Mouse (Mus musculus): ENCODE results near the gene Eif4a1.
A peak's percentile ranks its signal among the peaks of the same experiment; 100 is the strongest.
"Not testable (repeated sequence)": the region's sequence is repeated elsewhere in the genome, so short reads cannot be mapped to it uniquely, and the experiment has no call there.

Eif4a1 gene

DNA sequence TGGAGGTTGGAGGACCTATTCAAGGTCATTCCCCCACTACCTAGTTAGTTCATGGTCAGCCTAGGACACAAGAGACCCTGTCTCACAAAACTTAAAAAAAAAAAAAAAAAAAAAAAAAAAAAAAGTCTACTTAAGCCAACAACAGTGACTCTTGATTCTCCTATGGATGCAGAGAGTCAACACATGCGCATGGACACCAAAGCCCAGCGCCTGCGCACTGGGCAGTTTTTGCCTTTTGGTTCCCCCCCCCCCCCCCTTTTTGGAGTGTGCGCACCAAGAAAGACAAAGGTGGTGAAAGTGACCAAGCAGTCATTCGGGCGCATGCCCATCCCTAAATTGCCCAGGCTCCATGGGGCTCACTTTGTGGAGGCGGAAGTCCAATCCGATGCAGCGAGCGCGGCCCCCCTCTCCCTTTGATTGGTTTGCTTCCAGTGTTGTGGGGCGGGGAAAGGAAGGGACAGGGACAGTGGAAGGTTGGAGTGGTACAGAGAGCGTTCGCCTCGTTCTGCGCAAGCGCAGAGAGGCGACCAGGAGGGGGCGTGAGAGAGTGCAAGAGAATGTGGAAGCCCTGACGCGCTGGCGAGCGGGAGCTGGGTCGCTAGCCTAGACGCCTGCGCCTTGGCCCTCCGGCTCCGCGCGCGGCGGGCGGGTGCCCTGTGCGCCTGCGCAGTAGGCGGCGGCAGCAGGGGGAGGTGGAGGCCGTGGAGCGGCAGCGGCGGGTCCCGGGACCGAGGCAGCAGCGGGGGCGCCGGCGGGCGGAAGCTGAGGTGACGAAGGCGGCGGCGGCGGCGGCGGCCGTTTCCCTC is 39.7 kb downstream of the Eif4a1 start, which contains the start of gene Fxr2:
TSS of gene Fxr2 (plus strand) at position 707 of the 806 bp plus-strand sequence.
- peak; percentile 100 for DNase-seq

DNA sequence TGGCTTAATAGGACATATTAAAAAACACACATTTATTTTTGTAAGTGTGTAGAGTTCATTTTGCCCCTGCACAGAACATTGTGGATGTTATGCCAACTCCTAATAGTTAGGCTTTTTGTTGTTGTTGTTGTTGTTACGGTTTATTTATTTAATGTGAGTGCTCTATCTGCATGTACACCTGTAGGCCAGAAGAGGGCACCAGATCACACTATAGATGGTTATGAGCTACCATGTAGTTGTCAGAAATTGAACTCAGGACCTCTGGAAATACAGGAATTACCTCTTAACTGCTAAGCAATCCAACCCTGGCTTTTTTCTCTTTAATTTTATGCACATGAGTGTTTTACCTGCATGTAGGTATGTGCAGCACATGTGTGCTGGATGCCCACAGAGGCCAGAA is 42.4 kb downstream of the Eif4a1 start:
- DNase-seq = no peak

- DNase-seq = peak; percentile 58 to 65
Measured at GRCm38 (mm10) chr11:69628286-69628685, 43.9 kb downstream of the Eif4a1 start.

GRCm38 (mm10) chr11:69624339-69624738 is 47.9 kb downstream of the Eif4a1 start:
- not testable (repeated sequence) for DNase-seq

GRCm38 (mm10) chr11:69623006-69623405 is 49.2 kb downstream of the Eif4a1 start:
- DNase-seq = no peak

GRCm38 (mm10) chr11:69622406-69622805 is 49.8 kb downstream of the Eif4a1 start:
- no peak for DNase-seq

- DNase-seq = no peak
Measured at GRCm38 (mm10) chr11:69621571-69622268, 50.5 kb downstream of the Eif4a1 start, which contains the start of gene Sat2. Sat2 (plus strand) TSS chr11:69622024.

DNA sequence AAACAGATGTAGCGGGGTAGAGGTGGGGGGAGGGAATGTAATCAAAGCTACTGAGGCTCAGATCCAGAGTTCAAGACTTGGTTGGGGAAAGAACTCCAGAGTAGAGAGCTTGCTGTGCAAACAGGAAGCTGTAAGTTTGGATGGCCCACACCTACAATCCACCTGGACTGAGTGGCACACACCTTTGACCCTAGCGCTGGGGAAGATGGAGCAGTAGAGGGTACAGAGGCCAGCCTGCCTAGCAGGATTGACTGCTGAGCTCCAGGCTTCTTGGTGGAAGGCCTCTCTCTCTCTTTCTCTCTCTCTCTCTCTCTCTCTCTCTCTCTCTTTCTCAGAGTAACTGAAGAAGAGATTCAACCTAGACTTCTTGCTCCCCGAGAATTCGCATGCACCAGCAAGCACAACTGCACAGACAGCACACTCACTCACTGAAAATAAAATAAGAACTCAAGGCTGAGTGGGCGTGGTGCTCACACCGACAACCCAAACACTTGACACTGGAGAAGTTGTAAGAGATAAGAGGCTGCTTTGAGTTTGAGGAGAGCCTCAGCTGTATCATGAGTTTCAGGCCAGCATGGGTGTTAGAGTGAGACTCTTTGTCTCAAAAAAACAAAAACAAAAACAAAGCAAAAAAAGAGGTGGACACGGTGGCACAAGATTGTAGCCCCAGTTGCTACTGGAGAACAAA is 51.7 kb downstream of the Eif4a1 start:
- no peak for DNase-seq

GRCm38 (mm10) chr11:69617805-69618204 is 54.4 kb downstream of the Eif4a1 start, which contains the start of gene Shbg:
Shbg (minus strand) TSS chr11:69617905.
- no peak for DNase-seq
